Mouse (Mus musculus) kidney, embryonic 14.5 days (tissue): ENCODE measurements around the gene Abl1. TPM values are rescaled to one million over a fixed set of nuclear protein-coding genes. Genes with fewer than 3 reads are reported as not detected.

Experiments used
- ATAC-seq: fragments of 200-750 bp; cut with Nextera tagmentation; 2 replicates; pipeline ENCODE4 v1.8.0; 2017; ENCODE audit warnings: moderate number of reproducible peaks, mild to moderate bottlenecking, moderate TSS enrichment, moderate library complexity; ENCODE audit not compliant: low FRiP score, low TSS enrichment
- H3K27ac ChIP-seq: fragments of 300-500 bp; sonication (generic); 2 replicates; pipeline ENCODE4 v1.5.1; 2014; ENCODE audit warnings: low read depth, mild to moderate bottlenecking, low read length, moderate library complexity, mixed read lengths
- H3K27me3 ChIP-seq: fragments of 300-500 bp; sonication (generic); 2 replicates; pipeline ENCODE4 v1.6.1; 2014; ENCODE audit warnings: mild to moderate bottlenecking, low read length; ENCODE audit not compliant: control insufficient read depth, insufficient read depth
- H3K36me3 ChIP-seq: fragments of 300-500 bp; sonication (generic); 2 replicates; pipeline ENCODE4 v1.6.1; 2014; ENCODE audit warnings: low read length, mixed read lengths; ENCODE audit not compliant: control insufficient read depth, insufficient read depth
- H3K4me1 ChIP-seq: fragments of 300-500 bp; sonication (generic); 2 replicates; pipeline ENCODE4 v1.6.1; 2014; ENCODE audit warnings: low read length, mixed read lengths; ENCODE audit not compliant: control insufficient read depth, insufficient read depth
- H3K4me2 ChIP-seq: fragments of 300-500 bp; sonication (generic); replicated peaks from 2 replicates; pipeline ENCODE4 v1.6.1; 2014; ENCODE audit warnings: low read depth, mild to moderate bottlenecking, low read length
- H3K4me3 ChIP-seq: fragments of 300-500 bp; sonication (generic); 2 replicates; pipeline ENCODE4 v1.5.1; 2014; ENCODE audit warnings: mild to moderate bottlenecking, low read length
- H3K9ac ChIP-seq: fragments of 300-500 bp; sonication (generic); 2 replicates; pipeline ENCODE4 v1.6.1; 2014; ENCODE audit warnings: low read depth, mild to moderate bottlenecking, low read length, moderate library complexity
- H3K9me3 ChIP-seq: fragments of 300-500 bp; sonication (generic); 2 replicates; pipeline ENCODE4 v1.6.1; 2016; ENCODE audit warnings: low read length; ENCODE audit not compliant: control insufficient read depth
- WGBS: fragments of 180-500 bp; shearing (Covaris S2); extraction: QIAGEN DNeasy Blood & Tissue Kit; methylation state at CpG from one replicate; pipeline ENCODE4 v1.1.7; 2014; 5-methylcytosine and 5-hydroxymethylcytosine counted together
- polyA plus RNA-seq: library from polyadenylated mRNA; unstranded; fragments of >200 nt; fragmentation: Nextera tagmentation; extraction: Ambion mirVana; gene quantifications from 2 replicates; pipeline ENCODE4 v1.2.1, GENCODE M21; 2014

Gene Abl1
- polyA plus RNA-seq, 1 experiment from 2014 or later, result 54.6 TPM

GRCm38 (mm10) chr2:31762853-31763252, 74.7 kb downstream of the Abl1 start:
- Histone ChIP-seq H3K27me3 (no peaks in the 10 kb centered on the region), H3K4me3 (peak overlapping the region; percentile 8; the same call in 1 of the 2 replicates), H3K4me1 (peaks cover 45% of the 10 kb centered on the region), H3K9ac (no peak overlapping the region), H3K4me2 (peak overlapping the region; percentile 62), H3K36me3 (no peaks in the 10 kb centered on the region), H3K27ac (peak overlapping the region; percentile 71; the same call in 1 of the 2 replicates), H3K9me3 (no peaks in the 10 kb centered on the region)
- ATAC-seq, result no peak
- WGBS, result 36% methylated on average over 2 of the region's 2 CpGs

- Histone ChIP-seq H3K4me3 (no peak overlapping the region), H3K27me3 (no peaks in the 10 kb centered on the region), H3K9ac (no peak overlapping the region), H3K9me3 (no peaks in the 10 kb centered on the region), H3K4me2 (peak overlapping the region; percentile 62), H3K36me3 (no peaks in the 10 kb centered on the region), H3K27ac (peak overlapping the region; percentile 71; the same call in 1 of the 2 replicates), H3K4me1 (peaks cover 49% of the 10 kb centered on the region)
- no peak for ATAC-seq
- WGBS, result 30% methylated on average over 2 of the region's 2 CpGs
These were observed 75.1 kb downstream of the Abl1 start for GRCm38 (mm10) chr2:31763271-31763670.

- no peak overlapping the region for H3K4me3 ChIP-seq
- no peaks in the 10 kb centered on the region for H3K9me3 ChIP-seq
- no peak overlapping the region for H3K9ac ChIP-seq
- WGBS, result 95% methylated on average over 6 of the region's 6 CpGs
- no peak overlapping the region for H3K27ac ChIP-seq
- H3K4me2 ChIP-seq, result no peak overlapping the region
- no peaks in the 10 kb centered on the region for H3K36me3 ChIP-seq
- peaks cover 77% of the 10 kb centered on the region for H3K4me1 ChIP-seq
- ATAC-seq, result no peak
- no peaks in the 10 kb centered on the region for H3K27me3 ChIP-seq
These were observed 78.9 kb downstream of the Abl1 start for GRCm38 (mm10) chr2:31767104-31767503.

GRCm38 (mm10) chr2:31767815-31768214, 79.6 kb downstream of the Abl1 start:
- Histone ChIP-seq H3K4me2 (no peak overlapping the region), H3K27ac (no peak overlapping the region), H3K4me3 (no peak overlapping the region), H3K27me3 (no peaks in the 10 kb centered on the region), H3K4me1 (peaks cover 71% of the 10 kb centered on the region), H3K36me3 (no peaks in the 10 kb centered on the region), H3K9ac (no peak overlapping the region), H3K9me3 (no peaks in the 10 kb centered on the region)
- WGBS, result 67% methylated on average over 4 of the region's 4 CpGs
- ATAC-seq, result no peak

GRCm38 (mm10) chr2:31769115-31769514, 80.9 kb downstream of the Abl1 start:
- H3K4me1 ChIP-seq, result peaks cover 62% of the 10 kb centered on the region
- H3K27ac ChIP-seq, result peak overlapping the region; percentile 51; the same call in 1 of the 2 replicates
- ATAC-seq, result no peak
- H3K4me2 ChIP-seq, result peak overlapping the region; percentile 21
- 0 out of 2 replicates have a peak overlapping the region, but pooled peaks have one; percentile 3 for H3K4me3 ChIP-seq
- no peaks in the 10 kb centered on the region for H3K36me3 ChIP-seq
- H3K27me3 ChIP-seq, result no peaks in the 10 kb centered on the region
- WGBS, result 37% methylated on average over 4 of the region's 4 CpGs
- peak overlapping the region; percentile 23; the same call in 1 of the 2 replicates for H3K9ac ChIP-seq
- H3K9me3 ChIP-seq, result no peaks in the 10 kb centered on the region

- ATAC-seq, result no peak
- Histone ChIP-seq H3K4me2 (peak overlapping the region; percentile 21; the same call in 1 of the 2 replicates), H3K36me3 (no peaks in the 10 kb centered on the region), H3K4me1 (peaks cover 60% of the 10 kb centered on the region), H3K27ac (peak overlapping the region; percentile 51), H3K9me3 (no peaks in the 10 kb centered on the region), H3K27me3 (no peaks in the 10 kb centered on the region), H3K9ac (peak overlapping the region; percentile 23; the same call in 1 of the 2 replicates), H3K4me3 (0 out of 2 replicates have a peak overlapping the region, but pooled peaks have one; percentile 3)
- 33% methylated on average over 6 of the region's 6 CpGs for WGBS
These were observed 81.5 kb downstream of the Abl1 start for GRCm38 (mm10) chr2:31769631-31770111.

GRCm38 (mm10) chr2:31770781-31771441, 82.7 kb downstream of the Abl1 start:
- 14% methylated on average over 7 of the region's 7 CpGs for WGBS
- ATAC-seq, result peak; percentile 51
- Histone ChIP-seq H3K36me3 (no peaks in the 10 kb centered on the region), H3K27ac (peak overlapping the region; percentile 51), H3K27me3 (no peaks in the 10 kb centered on the region), H3K4me3 (no peak overlapping the region), H3K4me2 (no peak overlapping the region; the same call in 1 of the 2 replicates), H3K9ac (no peak overlapping the region), H3K9me3 (no peaks in the 10 kb centered on the region), H3K4me1 (peaks cover 51% of the 10 kb centered on the region)

GRCm38 (mm10) chr2:31776479-31776878, 88.3 kb downstream of the Abl1 start:
- Histone ChIP-seq H3K4me3 (no peak overlapping the region), H3K4me2 (no peak overlapping the region), H3K4me1 (peaks cover 7% of the 10 kb centered on the region; the same call in 1 of the 2 replicates), H3K9me3 (no peaks in the 10 kb centered on the region), H3K36me3 (peaks cover 37% of the 10 kb centered on the region), H3K9ac (no peak overlapping the region), H3K27me3 (no peaks in the 10 kb centered on the region), H3K27ac (no peak overlapping the region)
- ATAC-seq, result no peak
- 92% methylated on average over 3 of the region's 3 CpGs for WGBS

GRCm38 (mm10) chr2:31779258-31779657, 91.1 kb downstream of the Abl1 start:
- H3K9ac ChIP-seq, result no peak overlapping the region
- no peak overlapping the region for H3K27ac ChIP-seq
- peaks cover 63% of the 10 kb centered on the region for H3K36me3 ChIP-seq
- no peak for ATAC-seq
- H3K27me3 ChIP-seq, result no peaks in the 10 kb centered on the region
- no peaks in the 10 kb centered on the region for H3K4me1 ChIP-seq
- H3K4me3 ChIP-seq, result no peak overlapping the region
- WGBS, result 91% methylated on average over 2 of the region's 2 CpGs
- no peak overlapping the region for H3K4me2 ChIP-seq
- no peaks in the 10 kb centered on the region for H3K9me3 ChIP-seq
